Mouse (Mus musculus): ENCODE data around the gene Zswim3.

DNA sequence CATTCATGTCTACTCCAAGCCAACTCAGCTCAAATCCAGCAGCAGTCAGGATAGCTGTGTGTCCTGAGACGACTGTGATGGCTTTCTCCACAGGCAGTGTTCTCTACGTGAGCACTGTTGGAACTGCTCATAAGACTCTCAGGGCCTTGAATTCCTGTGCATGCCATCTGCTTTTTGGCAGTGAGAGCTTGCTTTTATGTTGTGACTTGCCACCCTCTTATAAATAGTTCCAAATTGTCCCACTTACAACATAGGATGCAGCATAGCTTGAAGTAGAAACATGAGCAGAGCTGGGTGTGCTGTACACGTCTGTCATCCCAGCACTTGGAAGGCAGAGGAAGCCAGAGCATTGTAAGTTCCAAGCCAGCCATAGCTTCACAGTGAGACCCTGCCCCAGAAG is 39.1 kb upstream of the Zswim3 start:
- no peak for TF ChIP-seq CHD2 (IDR thresholded peaks at IDR 0.05; ENCODE audit: low read depth, low read length)
- TF ChIP-seq MAFK (IDR thresholded peaks at IDR 0.05; ENCODE audit: insufficient read depth, low read depth, low read length): no peak
- TF ChIP-seq ZNF384 (IDR thresholded peaks at IDR 0.05; ENCODE audit: low read depth, low read length): no peak
